Mouse (Mus musculus) cerebellum, postnatal 4 days (tissue): ENCODE data around the gene Abca3.
"Not testable (repeated sequence)": the region's sequence is repeated elsewhere in the genome, so short reads cannot be mapped to it uniquely, and the experiment has no call there.

Experiments used
- DNase-seq, 2 experiments: peaks; one replicate each; pipeline ENCODE4 v3.0.0; 2022; ENCODE audit warnings: low spot score in 2 of 2, mixed read lengths in 1 of 2

Gene Abca3

GRCm38 (mm10) chr17:24441148-24441547, 89.4 kb downstream of the Abca3 start:
- no peak for DNase-seq

GRCm38 (mm10) chr17:24442107-24442506, 90.4 kb downstream of the Abca3 start:
- no peak for DNase-seq

- DNase-seq: no peak
These were observed 90.9 kb downstream of the Abca3 start, which contains the start of gene Dnase1l2 for GRCm38 (mm10) chr17:24442632-24443155. TSS of gene Dnase1l2 (minus strand) at chr17:24443105.

- DNase-seq: no peak
These were observed 91.7 kb downstream of the Abca3 start for GRCm38 (mm10) chr17:24443409-24443808.

GRCm38 (mm10) chr17:24446590-24446989, 94.8 kb downstream of the Abca3 start:
- DNase-seq: no peak

- DNase-seq: no peak
These were observed 97.8 kb downstream of the Abca3 start for GRCm38 (mm10) chr17:24449507-24449906.

GRCm38 (mm10) chr17:24451220-24451619, 99.5 kb downstream of the Abca3 start:
- DNase-seq: no peak

GRCm38 (mm10) chr17:24453372-24453771, 101.6 kb downstream of the Abca3 start:
- no peak for DNase-seq

GRCm38 (mm10) chr17:24454218-24454755, 102.5 kb downstream of the Abca3 start:
- DNase-seq: no peak

GRCm38 (mm10) chr17:24454756-24455522, 103.2 kb downstream of the Abca3 start:
- DNase-seq: peak; percentile 94 to 98

- not testable (repeated sequence) for DNase-seq
These were observed 103.9 kb downstream of the Abca3 start for GRCm38 (mm10) chr17:24455523-24456206.
